Mouse (Mus musculus) frontal cortex, adult 2 months (tissue): ENCODE results near the gene Snx5. TPM values are rescaled to one million over a fixed set of nuclear protein-coding genes. Genes with fewer than 3 reads are reported as not detected.
A peak's percentile ranks its signal among the peaks of the same experiment; 100 is the strongest.

Experiments
- DNase-seq, 2 experiments: peaks; one replicate each; pipeline ENCODE4 v3.0.0; 2022; ENCODE audit warnings: low spot score in 1 of 2; ENCODE audit errors: extremely low spot score in 1 of 2
- polyA plus RNA-seq: library from polyadenylated mRNA; depleted of rRNA; stranded (reverse); fragments of >200 nt; gene quantifications from 2 replicates; pipeline ENCODE4 v1.2.3, GENCODE M21; 2012

The Snx5 gene
- polyA plus RNA-seq, 1 experiment: 83.1 TPM

- no peak for DNase-seq
Measured at GRCm38 (mm10) chr2:144268446-144269305, 2.0 kb downstream of the Snx5 start.

GRCm38 (mm10) chr2:144267731-144268015, 3.0 kb downstream of the Snx5 start:
- DNase-seq: peak; percentile 24 to 56

- no peak for DNase-seq
Measured at GRCm38 (mm10) chr2:144267004-144267730, 3.5 kb downstream of the Snx5 start.

GRCm38 (mm10) chr2:144265916-144266683, 4.6 kb downstream of the Snx5 start:
- no peak for DNase-seq

- no peak for DNase-seq
Measured at GRCm38 (mm10) chr2:144265120-144265488, 5.6 kb downstream of the Snx5 start.

- DNase-seq: no peak
Measured at GRCm38 (mm10) chr2:144264398-144265119, 6.1 kb downstream of the Snx5 start.

GRCm38 (mm10) chr2:144262837-144263236, 7.9 kb downstream of the Snx5 start:
- DNase-seq: no peak

GRCm38 (mm10) chr2:144250111-144250510, 20.6 kb downstream of the Snx5 start:
- no peak for DNase-seq

- no peak for DNase-seq
Measured at GRCm38 (mm10) chr2:144248613-144249376, 21.9 kb downstream of the Snx5 start.

GRCm38 (mm10) chr2:144247337-144247978, 23.2 kb downstream of the Snx5 start:
- no peak for DNase-seq

GRCm38 (mm10) chr2:144246270-144246669, 24.4 kb downstream of the Snx5 start:
- no peak for DNase-seq

GRCm38 (mm10) chr2:144245464-144245863, 25.2 kb downstream of the Snx5 start:
- DNase-seq: no peak

- no peak for DNase-seq
Measured at GRCm38 (mm10) chr2:144240095-144240899, 30.4 kb downstream of the Snx5 start.

GRCm38 (mm10) chr2:144239318-144239717, 31.4 kb downstream of the Snx5 start:
- no peak for DNase-seq

GRCm38 (mm10) chr2:144238341-144238740, 32.4 kb downstream of the Snx5 start:
- no peak for DNase-seq

- no peak for DNase-seq
Measured at GRCm38 (mm10) chr2:144236791-144237584, 33.7 kb downstream of the Snx5 start.

- no peak for DNase-seq
Measured at GRCm38 (mm10) chr2:144235776-144236175, 34.9 kb downstream of the Snx5 start.

- DNase-seq: no peak
Measured at GRCm38 (mm10) chr2:144233534-144233933, 37.2 kb downstream of the Snx5 start.
